Mouse (Mus musculus) lung, postnatal 0 days (tissue): ENCODE data around the gene Ifrd2.

Experiments
- CTCF ChIP-seq: IDR thresholded peaks from 2 replicates; pipeline ENCODE4 v1.5.1; 2016; ENCODE audit warnings: antibody characterized with exemption, mild to moderate bottlenecking
- EP300 ChIP-seq: IDR thresholded peaks from 2 replicates; pipeline ENCODE4 v1.6.1; 2016; ENCODE audit warnings: antibody characterized with exemption, mild to moderate bottlenecking, control low read depth

GRCm38 (mm10) chr9:107602068-107602648, 14.7 kb downstream of the Ifrd2 start:
- TF ChIP-seq CTCF (peak; percentile 99), EP300 (no peak)
